Mouse (Mus musculus) spleen, postnatal 14 days (tissue): Measurements from ENCODE around the gene Lmtk2.

Experiments used
- DNase-seq, 2 experiments: peaks; one replicate each; pipeline ENCODE4 v3.0.0; 2021 to 2022; ENCODE audit warnings: low spot score in 2 of 2

Lmtk2 gene

DNA sequence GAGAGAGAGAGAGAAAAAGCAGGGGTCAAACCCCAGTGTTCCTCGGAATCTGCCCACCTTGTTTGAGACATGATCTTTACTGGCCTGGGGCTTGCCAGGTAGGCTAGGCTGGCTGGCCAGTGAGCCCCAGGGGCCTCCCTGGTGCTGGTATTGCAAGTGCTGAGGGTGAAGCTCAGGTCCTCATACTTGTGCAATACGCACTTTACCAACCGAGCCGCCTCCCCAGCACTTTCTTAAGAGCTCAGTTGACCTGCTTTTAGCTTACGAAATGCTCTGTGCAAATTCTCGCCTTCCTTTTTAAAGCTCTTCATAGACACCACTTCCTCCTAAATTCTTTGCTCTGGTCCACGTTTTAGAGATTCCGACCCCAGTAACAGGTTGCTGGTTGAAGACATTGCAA, 9.0 kb downstream of the Lmtk2 start:
- no peak for DNase-seq

DNA sequence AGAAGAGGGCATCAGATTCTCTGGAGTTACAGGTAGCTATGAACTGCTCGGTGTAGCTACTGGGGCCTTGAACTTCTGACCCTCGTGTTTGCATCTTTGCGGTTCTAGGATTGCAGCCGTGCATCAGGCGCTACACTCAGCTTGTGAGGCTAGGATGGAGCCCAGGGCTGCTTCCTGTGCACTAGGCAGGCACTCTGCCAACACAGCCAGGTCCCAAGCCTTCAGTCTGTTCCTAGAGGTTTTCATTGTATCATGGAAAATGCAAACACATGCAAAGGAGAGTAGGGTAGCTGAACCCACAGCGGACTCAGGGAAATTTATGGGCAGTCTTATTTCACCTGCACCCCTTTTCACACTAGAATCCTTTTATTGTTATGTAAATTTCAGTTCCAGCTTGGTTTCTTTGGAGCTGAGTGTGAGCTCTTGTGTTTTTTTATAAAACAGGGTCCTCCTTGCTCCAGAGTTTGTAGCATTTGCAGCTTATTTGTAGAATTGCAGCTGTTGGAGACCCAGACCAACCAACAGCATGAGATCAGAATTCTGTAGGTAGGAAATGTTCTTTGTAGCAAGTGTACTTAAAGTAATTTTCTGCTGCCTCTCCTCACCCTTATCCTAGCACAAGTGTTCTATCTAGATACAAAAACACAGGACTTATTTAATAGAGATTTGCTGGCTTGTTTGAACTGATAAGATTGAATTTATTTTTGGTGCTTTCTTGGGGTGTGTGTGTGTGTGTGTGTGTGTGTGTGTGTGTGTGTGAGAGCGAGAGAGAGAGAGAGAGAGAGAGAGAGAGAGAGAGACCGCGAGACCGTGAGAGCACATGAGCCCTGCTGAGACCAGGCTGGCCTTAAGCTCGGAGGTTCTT, 12.6 kb downstream of the Lmtk2 start:
- DNase-seq, result no peak

DNA sequence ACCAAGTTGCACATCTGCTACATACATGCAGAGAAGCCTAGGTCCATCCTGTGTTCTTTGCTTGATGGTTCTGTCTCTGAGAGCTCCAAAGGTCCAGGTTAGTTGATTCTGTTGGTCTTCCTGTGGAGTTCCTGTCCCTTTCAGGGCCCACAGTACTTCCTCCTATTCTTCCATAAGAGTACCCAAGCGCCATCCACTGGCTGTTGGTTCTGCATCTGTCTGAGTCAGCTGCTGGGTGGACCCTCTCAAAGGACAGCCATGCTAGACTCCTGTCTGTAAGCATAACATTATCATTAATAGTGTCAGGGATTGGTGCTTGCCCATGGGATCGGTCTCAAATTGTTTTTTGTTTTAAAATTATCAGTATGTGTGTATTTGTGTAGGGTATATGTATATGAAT, 13.8 kb downstream of the Lmtk2 start:
- no peak for DNase-seq

DNA sequence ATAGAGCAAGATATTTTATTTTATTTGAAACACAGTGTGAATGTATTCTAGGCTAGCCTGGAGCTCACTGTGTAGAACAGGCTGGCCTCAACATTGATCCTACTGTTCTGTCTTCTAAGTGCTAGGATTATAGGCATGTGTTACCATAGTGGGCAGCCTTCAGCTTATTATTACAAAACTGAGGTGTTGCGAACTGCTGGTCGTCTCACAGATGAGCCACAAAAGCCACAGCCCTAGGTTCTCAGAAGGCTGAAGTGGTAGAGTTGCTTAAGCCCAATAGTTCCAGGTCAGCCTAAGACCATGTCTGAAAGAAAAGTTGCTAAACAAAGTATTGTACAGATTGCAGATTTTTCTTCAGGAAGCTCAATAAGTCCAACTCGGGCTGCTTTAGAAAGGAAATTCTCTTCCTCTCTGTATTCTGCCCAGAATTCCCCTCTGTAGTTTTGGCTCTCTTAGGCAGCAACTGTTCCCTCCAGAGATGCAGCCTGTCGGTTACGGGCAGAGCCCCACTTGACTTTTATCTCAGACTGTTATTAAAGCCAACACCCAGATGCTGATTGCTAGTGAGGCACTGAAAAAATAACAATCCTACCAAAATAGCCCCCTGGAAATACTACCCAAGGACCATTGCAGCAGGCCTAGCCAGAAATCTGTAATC, 14.9 kb downstream of the Lmtk2 start:
- DNase-seq, result no peak

DNA sequence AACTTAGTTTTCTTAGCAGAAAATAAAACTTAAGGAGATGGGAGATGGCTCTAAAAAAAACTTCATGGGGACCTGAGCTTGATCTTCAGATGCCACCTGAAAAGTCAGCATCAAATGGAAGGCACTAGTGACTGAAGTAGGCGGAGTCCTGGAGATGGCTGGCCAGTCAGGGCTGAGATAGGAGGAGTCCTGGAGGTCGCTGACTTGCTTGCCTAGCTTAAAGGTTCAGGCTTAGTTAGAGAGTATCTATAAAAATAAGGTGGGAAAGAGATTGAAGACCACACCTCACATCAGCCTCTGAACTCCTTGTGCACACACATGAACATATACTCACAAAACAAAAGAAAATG, 15.4 kb downstream of the Lmtk2 start:
- no peak for DNase-seq

DNA sequence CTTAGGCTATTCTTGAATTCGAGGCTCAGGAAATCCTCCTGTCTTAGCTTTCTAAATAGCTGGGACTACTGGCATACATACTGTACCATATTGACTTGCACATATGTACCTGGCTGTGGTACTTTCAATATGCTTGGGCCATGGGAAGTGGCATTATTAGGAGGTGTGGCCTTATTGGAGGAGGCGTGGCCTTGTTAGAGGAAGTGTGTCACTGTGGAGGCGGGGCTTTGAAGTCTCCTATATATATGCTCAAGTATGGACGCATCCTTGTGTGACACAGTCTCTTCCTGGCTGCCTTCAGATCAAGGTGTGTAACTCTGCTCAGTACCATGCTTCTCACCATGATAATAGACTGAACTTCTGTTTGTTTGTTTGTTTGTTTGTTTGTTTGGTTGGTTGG, 18.0 kb downstream of the Lmtk2 start:
- no peak for DNase-seq

DNA sequence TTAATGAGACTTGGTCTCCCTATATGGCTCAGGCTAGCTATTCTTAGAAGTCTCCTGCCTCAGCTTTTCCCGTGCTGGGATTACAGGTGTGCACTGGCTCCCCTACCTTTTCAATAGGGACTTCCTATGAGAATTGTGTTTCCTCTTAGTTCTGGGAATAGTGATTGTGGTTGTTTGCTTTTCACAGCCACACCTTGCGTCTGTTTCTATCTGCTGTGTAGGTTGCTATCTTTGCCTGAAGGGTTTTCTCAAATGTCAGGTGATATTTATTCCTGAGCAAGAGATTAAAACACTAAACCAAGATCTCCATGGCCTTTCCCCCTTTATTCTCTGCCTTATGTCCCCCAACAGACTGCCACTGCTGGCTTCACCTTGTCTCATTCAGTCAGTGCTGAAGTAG, 19.1 kb downstream of the Lmtk2 start:
- no peak for DNase-seq

DNA sequence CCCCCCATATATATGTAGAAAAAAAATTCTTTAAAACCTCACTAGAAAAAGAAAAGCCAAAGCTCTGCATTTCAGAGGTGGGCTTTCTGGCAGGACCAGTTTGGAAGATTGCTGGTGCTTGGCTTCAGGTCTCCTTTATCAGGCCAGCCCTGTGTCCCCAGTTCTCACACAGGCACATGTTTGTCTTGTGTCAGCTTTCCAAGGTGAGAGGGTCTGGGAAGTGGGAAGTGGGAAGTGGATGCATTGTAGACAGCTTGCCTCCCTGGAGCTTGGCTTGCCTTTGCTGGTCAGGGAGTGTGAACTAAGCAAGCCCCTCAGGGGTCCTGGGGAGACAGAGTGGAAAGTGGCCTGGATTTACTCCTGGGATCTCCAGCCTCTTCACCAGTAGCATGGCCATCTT, 21.3 kb downstream of the Lmtk2 start:
- no peak for DNase-seq

DNA sequence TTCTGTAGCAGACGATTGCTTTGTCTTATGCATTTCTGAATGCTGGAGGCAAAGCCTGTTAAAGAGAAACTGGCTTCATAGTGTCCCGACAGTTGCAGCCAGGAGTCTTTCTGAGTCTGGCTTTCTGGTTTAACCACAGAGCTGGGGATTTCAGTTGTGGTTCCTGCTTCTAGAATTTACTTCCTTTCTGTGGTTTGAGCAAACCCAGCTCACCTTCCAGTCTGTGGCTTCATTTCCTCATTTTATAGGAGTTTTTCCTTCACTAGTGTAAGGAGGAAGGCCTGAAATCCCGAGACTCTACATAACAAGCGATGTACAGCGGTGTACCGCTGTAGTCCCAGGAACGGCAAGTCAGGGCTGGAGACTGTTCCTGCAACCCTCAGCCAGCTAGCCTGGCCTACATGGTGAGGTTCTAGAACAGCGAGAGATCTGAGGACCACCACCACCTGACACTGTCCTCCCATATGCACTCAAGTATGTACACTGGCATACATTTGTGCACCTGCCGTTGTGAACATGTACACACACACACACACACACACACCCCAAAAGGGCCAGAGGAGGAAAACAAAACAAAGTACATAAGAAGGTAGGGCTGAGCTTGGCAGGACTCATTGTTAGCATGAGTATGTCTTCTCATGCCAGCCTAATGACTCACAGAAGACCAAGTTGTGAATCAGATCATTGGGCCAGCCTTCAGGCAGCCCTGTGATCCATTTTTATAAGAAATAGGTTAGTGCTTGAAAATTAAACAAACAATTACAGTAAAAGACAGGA, 25.9 kb downstream of the Lmtk2 start:
- no peak for DNase-seq

DNA sequence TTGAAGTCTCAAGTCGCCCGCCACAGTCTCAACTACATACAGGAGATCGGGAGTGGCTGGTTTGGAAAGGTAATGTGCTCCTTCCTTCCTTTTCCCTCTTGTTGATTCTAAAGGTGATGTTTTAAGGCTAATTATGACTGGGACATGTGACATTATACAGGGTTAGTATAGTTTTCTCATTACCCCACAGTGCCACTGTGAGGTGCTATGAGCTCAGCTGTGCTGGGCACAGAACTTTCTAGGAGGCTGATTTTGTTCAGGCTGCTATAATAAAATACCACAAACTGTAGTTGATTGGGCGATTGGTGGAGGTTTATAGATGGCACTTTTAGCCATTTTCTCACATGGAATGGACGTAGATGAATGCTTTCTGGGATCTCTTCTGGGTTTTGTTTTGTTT, 43.3 kb downstream of the Lmtk2 start:
- no peak for DNase-seq

DNA sequence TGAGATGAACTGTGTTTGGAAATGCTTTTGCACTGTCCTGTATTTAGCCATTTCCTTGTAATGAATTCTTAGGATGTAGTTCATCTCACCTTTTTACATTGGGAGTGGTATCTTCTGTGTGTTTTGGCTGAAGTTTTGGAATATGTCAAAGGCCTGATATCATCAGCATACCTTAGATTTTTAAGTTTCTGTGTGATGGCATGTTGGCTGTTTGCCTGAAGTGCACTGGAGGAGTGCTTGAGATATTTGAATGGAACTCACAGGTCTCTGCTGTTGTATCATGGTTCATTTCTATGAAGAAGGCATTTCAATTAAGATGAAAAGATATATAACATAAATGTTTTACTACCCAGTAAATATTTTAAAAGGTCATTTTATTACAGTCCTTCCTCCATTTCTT, 46.7 kb downstream of the Lmtk2 start:
- DNase-seq, result no peak

DNA sequence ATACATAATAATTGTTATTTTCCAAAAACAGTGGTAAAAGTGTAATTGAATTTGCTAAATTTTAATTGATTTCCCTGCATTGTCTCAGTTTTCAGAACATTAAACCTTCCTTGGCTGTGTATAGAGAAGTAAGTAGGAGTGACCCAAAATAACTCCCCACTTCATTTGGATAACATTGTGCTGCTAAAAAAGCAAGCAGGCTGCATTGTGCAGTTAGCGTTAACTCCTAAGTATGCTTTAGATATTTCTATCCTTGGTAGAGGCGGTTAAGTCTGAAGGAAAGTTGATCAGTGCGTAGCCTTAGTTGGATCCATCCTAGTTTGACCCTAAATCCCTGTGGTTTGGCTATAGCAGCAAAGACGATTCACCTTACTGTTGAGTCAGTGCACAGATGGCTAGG, 49.3 kb downstream of the Lmtk2 start:
- DNase-seq, result no peak

DNA sequence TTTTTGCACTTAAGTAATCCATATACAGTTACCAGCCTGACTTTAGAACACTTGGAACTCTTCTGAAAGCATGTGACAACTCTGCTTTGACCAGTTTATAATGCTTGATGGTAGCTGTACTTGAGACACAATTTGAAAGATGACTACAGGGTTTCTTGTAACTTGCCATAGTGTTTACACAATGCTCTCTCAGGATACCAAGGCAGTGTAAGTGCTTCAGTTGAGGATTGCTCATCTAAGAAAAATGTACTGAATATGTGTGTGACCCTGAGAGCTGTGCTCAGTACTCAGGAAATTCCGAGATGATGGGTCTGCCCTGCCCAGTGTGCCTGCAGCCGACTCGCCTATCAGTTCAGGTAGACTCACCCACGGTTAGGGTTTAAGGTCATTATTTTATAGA, 51.0 kb downstream of the Lmtk2 start:
- DNase-seq, result no peak

DNA sequence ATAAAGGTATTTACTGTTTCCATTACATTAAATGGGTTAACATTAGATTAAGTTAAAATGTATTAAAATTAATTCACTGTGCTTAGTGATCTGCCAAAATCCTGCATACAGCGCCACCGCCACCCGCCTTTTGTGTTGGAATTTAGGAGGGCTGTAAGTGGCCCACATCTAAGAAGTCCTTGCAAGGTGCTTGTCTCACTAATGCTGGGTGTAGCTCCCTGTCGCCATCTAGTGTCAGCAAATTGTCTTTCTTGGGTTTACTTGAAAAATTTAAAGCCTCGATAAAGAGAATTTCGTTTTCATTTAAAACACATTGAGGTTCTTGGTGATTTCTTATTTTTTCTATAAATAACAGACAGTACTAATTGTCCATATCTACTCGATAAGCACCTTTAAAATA, 54.3 kb downstream of the Lmtk2 start:
- peak in 1 of 2 experiments; percentile 62 for DNase-seq

DNA sequence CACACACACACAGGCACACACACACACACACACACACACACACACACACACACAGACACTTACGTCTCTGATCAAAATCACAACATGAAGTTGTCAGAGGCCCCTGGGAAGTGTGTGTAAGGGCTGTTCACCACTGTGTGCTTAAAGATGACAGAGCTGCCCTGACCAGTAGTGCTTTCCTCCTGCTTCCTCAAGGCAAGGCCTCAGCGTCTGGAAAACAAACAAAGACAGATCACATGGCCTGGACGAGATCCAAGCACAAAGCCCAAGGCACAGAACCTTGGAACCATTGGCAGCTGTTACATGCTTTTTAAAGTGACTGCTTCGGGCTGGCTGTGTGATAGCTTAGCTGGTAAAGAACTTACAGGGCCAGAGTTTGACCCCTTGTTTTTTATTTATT, 58.4 kb downstream of the Lmtk2 start:
- no peak for DNase-seq

DNA sequence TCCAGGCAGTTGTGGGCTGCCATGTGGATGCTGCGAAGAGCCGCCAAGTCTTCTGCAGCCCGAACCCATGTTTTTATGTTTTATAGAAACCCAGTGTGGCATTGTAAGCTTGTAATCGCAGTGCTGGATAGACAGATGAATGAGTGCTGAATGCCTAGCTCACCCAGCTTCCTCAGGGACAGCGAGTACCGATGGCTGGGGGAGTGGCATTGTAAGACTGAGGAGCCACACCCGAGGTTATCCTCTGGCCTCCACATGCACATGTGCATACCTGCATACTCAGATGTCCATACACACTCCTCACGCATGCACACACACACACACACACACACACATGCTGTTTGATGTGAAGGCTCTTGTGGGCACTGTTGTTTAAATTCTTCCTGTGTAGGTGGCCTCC, 58.9 kb downstream of the Lmtk2 start:
- no peak for DNase-seq

DNA sequence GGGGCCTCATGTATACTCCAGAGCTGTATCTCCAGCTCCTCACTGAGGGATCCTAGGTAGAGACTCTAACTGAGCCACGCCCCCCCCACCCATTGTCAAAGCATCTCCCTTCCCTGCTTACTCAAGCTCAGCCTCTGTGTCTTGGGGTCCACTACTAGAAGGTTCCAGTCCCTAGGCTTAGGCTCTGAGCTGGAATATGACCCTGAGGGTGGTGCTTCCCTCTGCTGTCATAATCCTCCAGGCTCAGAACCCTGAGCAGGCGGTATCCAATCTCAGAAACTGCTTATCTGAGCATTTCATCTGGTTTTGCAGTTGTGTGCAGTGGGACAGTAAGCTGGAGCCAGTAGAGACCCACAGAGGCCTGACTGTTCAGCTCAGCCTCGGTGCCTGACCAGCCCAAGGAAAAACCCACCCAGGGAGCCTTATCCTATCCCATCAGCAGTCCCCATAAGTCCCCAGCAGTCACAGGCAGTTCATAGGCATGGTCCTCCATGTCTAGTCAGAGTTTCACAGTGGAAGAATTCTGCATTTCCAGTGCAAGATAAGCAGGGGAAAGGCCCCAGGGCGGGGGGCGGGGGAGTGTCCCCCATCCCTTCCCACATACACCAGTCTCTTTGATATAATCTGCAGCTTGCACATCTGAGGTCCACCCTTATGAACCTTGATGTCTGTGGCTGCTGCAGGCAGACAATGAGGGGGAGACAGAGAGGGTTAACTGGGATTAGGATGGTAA, 62.0 kb downstream of the Lmtk2 start:
- no peak for DNase-seq

DNA sequence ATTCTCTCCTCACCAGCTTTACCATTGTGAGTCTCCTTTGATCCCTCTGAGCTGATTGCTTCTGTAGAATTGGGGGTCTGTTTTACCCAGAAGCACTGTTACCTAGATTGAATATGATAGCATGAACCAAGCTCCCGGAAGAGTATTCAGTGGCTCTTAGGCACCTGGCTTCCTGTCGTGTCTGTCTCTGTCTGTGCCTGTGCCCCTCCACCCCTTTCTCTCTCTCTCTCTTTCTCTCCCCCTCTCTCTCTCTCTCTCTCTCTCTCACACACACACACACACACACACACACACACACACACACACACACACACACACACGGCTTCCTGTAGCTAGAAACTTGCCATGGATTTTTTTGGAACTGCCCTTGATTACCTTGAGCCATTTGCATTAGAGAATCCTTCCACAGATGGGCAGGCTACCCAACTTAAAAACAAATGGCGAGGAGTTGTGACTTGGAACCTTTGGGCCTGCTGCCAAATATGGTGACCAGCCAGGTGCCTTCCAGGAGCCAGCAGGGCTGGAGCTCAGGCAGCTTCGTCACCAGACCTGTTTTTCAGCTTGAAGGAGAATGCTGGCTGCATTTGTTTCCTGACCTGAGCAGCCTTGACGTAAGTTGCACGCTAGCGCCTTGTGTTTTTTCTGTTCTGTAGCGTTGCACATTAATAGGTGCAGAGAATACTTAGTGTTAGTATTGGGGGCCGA, 62.7 kb downstream of the Lmtk2 start:
- no peak for DNase-seq

DNA sequence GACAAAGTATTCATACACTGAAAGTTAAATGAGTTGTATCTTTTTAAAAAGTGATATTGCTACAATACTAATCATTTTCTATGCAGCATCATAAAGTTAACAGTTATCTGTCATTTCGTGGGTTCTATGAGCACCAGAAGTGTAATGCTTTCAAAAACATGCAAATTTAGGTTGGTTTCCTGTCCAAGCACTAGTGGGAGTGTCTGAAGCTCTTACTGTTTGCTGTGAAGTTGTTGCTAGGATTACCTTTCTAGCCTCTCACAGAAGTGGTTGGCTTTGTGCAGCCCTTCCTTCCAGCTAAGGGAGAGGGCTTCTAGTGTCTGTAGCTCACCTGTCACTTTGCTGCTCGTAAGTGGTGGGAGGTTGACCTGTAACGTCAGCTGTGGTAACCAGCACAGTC, 65.5 kb downstream of the Lmtk2 start:
- DNase-seq, result no peak

DNA sequence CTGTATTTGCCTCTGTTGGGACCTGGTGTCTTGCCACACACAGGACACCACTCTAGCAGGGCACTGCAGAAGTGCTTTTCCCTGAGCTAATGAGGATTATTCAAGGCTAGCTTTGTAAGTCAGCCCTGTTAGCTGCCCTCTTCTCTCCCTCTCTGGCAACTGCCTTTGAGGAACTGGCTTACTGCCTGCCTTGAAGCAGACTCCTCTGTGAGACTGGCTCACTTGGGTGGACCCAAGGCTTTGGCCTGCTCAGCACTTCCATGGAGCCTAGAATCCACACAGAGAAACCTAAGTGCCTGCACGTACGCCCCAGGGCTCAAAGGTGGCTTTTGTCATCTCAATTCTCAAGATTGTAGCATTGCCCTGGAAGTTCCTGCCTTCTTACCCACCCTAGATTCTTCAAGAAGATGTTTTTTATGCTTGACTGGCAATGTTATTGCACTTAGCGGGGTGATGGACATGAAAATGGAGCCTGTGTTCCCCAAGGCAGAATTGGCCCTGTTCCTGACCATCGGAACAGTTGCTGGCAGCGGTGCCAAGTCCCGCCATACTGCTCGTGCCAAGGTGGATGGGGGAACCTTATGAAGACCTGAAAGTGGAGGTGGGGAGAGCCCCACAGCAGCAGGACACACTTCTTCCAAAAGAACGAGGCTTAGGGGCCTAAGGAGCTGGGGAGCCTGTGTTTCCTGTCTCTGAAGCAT, 69.2 kb downstream of the Lmtk2 start:
- DNase-seq, result no peak

DNA sequence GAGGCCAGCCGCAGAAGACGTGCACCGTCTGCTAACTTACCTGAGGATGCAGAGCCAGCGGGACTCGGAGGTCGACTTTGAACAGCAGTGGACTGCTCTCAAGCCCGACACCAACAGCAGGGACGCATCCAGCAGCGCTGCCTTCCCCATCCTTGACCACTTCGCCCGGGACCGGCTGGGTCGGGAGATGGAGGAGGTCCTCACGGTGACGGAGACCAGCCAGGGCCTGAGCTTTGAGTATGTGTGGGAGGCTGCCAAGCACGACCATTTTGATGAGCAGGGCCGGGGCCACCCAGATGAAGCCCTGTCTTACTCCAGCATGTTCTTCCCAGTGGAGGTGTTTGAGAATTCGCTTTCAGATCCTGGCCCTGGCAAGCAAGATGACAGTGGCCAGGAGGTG, 73.4 kb downstream of the Lmtk2 start:
- no peak for DNase-seq
